Mouse (Mus musculus): ENCODE results near the gene Serpina7.

Gene Serpina7

GRCm38 (mm10) chrX:139085077-139085476, at the start of gene Serpina7:
Gene Serpina7 (minus strand): TSS chrX:139085236.
- DNase-seq (ENCODE audit: low read depth, low spot score): no peak

- DNase-seq (ENCODE audit: low read depth, low spot score): no peak
Measured at GRCm38 (mm10) chrX:139134031-139134430, 49.0 kb upstream of the Serpina7 start.

GRCm38 (mm10) chrX:139097197-139097596, 12.2 kb upstream of the Serpina7 start:
- DNase-seq (ENCODE audit: low read depth, low spot score): no peak

- no peak for DNase-seq (ENCODE audit: low read depth, low spot score)
Measured at GRCm38 (mm10) chrX:139085943-139086342, 907 bp upstream of the Serpina7 start, which contains the start of gene 4930513O06Rik. Gene 4930513O06Rik (plus strand): TSS chrX:139086243.

GRCm38 (mm10) chrX:139078493-139078892, 6.5 kb downstream of the Serpina7 start:
- no peak for DNase-seq (ENCODE audit: low read depth, low spot score)

GRCm38 (mm10) chrX:139064078-139064477, 21.0 kb downstream of the Serpina7 start:
- DNase-seq (ENCODE audit: low read depth, low spot score): no peak

- no peak for DNase-seq (ENCODE audit: low read depth, low spot score)
Measured at GRCm38 (mm10) chrX:139053149-139053548, 31.9 kb downstream of the Serpina7 start.

- DNase-seq (ENCODE audit: low read depth, low spot score): no peak
Measured at GRCm38 (mm10) chrX:139051976-139052375, 33.1 kb downstream of the Serpina7 start.

- no peak for DNase-seq (ENCODE audit: low read depth, low spot score)
Measured at GRCm38 (mm10) chrX:139041148-139041547, 43.9 kb downstream of the Serpina7 start.

GRCm38 (mm10) chrX:139039314-139039713, 45.7 kb downstream of the Serpina7 start:
- DNase-seq (ENCODE audit: low read depth, low spot score): no peak

- no peak for DNase-seq (ENCODE audit: low read depth, low spot score)
Measured at GRCm38 (mm10) chrX:139037666-139038065, 47.4 kb downstream of the Serpina7 start.
